Mouse (Mus musculus) neural tube, embryonic 10.5 days (tissue): ENCODE data around the gene F830045P16Rik.
"Not testable (repeated sequence)": the region's sequence is repeated elsewhere in the genome, so short reads cannot be mapped to it uniquely, and the experiment has no call there.

ENCODE experiments used
- DNase-seq: peaks from one replicate; pipeline ENCODE4 v3.0.0-alpha.2; 2017; ENCODE audit warnings: low spot score; ENCODE audit errors: extremely low spot score

F830045P16Rik gene

DNA sequence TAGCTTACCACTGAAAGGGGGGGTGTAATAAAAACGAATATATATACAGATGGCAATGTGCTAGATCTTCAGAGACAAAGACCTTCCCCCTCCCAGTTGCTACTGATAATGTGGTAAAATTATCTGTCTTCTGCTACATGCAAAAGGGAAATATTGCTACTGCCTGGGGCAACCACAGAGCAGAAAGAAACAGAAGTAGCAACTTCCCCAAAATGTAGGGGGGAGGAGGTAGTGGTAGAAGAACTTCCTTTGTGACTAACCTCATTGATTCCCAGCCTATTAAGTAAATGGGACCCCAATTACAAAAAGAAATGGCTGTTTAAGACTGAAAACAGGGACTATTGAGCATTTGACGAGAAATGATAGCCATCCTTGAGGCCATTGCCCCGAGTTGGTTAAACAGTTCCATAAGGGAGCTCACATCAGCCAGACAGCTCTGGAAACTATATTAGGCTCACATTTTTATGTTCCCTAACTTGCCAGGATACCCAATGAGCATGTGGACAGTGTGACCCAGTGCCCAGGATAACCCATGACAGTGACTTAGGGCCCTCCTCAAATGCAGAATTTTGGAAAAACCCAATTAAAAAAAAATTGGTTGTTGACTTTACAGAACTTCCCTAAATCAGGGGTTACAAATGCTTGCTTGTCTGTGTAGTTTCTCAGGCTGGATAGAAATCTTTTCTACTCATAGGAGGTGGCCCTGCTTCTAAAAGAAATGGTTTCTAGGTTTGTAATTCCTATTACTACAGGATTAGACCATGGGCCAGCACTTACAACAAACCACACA, 46.7 kb downstream of the F830045P16Rik start:
- no peak for DNase-seq

DNA sequence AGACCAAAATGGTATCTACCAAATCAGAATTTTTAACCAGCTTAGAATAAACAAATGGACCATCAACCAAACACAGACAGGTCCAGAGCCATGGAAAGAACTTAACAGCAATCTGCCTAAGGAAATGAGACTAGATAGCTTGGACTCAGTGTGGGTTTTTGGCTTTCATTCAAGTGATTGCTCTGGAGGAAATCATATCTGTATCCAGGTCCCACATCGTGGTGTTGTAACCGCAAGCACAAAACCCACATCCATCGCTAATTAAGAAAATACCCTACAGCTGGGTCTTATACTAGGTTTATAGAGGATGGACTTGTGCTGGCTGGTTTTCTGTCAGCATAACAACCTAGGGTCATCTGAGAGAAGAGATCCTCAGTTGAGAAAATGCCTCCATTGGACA, 53.3 kb downstream of the F830045P16Rik start:
- no peak for DNase-seq

DNA sequence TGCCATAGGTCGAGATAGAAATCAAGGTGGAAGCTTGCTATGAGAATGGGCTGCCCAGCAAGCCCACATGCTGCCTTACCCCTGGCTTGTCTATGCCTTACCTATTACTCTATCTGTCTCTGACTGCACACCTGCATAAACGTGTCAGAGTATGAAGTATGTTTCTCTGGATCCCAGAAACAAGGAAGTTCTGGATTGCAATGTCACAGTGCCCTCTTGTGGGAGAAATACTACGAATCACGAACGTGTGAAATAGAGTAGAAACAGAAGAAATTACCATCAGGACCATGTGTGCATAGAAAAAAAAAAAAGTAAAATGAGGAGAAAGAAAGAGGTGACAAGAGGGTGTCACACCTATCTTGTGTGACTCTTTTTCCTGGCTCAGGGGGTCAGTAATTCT, 64.5 kb downstream of the F830045P16Rik start:
- no peak for DNase-seq

DNA sequence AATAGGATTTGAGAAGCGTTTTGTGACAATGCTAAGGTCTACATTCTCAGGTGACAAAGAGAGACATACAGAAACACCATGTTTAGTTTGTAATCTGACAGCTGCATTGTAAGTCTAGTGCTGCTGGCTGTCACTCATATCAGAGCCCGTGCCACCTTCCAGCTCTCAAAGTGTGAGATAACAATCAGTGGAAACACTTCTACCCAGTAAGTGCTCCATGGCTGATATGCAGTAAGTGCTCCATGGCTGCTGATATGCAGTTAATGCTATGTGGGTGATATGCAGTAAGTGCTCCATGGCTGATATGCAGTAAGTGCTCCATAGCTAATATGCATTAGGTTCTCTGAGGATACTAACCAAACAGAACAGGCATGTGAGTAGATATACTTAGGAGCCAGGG, 65.6 kb downstream of the F830045P16Rik start:
- DNase-seq = no peak

DNA sequence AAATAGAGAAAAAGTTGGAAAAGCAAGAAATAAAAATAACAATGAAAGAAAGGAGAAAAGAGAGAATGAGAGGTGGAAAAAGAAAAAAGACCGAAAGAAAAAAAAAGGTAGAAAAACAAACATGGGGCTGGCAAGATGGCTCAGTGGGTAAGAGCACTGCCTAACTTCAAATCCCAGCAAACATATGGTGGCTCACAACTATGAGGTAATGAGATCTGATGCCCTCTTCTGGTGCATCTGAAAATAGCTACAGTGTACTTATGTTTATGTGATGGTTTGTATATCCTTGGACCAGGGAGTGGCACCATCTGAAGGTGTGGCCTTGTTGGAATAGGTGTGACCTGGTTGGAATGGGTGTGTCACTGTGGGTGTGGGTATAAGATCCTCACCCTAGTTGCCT, 97.6 kb downstream of the F830045P16Rik start:
- DNase-seq = not testable (repeated sequence)

DNA sequence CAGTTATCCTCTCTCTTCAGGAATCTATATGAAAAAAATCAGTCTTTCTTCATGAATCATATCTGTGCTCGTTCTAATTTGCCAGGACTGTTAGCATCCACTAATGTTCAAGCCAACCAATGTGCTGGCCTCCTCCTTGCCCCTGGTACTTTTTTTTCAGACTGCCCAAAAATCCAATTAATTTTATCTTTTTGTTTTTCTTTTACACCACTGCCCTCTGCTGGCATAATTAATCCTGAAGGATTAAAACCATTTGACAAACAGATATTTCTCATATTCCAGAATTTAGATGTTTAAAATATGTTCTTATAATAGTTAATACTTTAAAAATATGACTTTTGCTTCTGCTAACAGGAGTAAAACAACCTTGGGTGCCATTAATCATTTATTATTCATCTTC, 101.2 kb downstream of the F830045P16Rik start:
- no peak for DNase-seq

DNA sequence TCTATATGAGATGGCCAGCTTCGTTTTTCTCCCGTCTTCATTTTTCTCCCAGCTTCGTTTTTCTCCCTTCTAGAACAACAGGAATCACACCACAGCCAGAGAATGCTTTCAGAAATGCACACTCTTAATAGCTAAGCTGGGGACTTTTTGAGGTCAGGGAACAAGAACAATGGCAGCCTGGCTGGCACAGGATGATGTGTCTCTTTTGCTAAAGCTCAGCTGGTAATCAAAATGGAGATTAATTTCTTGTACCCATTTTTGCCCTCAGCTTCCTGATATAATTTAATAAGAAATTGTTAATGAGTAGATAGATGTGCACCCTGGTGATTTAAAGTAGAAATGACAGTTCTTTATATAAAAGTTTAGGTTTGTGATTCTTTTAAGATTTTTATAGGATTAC, 112.7 kb downstream of the F830045P16Rik start:
- no peak for DNase-seq

DNA sequence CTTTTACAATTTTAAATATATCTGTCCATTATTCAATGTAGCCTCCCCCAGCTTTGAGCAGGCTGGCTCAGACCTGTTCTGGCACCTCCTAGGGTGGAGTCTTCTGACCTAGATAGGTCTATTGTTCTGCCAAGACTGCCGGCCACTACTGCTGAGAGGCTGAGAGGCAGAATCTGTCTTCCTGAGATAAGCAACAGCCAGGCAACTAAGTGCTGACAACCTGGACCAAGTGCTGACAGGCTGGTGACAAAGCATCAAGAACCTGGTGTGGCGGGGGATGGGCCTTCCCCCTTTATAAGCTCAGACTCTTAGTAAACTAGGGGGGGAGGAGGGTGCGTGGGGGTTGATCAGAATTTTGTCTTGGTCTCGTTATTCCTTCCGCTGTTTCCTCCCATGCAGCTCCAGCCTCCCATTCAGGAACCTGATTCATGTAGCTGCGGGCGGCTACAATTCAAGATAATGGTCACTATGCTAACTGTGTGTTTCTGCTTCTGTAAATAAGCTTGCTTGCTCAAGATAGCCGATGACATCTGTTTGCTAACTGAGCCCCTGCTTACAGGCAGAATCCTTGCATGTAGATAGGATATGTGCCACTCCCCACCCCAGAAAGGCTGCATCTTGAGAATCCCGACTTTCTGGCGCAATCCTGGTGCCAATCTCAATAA, 115.4 kb downstream of the F830045P16Rik start:
- no peak for DNase-seq

DNA sequence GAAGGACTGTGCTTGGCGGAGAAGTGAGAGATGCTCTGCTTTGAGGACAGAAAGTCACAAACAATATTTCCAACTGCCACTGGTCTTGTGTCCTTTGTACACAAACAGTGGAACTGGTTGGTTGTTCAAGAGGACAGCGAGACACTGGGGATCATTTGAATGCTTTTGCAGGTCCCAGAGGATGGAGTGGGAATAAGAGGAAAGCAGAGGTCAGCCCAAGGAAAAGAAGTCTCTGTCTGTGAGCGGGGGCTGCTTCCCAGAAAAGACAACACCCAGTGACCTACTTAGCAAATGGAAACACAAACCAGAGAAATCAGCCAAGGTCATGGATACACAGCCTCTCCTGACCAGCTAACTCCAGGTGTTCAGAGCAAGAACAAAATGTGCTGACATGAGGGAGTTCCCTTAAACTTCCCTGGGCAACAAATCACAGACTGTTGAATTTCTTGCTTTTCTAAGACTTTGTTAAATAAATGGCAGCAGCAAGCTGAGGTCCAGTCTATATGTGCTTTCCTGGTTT, 117.0 kb downstream of the F830045P16Rik start:
- DNase-seq = no peak

DNA sequence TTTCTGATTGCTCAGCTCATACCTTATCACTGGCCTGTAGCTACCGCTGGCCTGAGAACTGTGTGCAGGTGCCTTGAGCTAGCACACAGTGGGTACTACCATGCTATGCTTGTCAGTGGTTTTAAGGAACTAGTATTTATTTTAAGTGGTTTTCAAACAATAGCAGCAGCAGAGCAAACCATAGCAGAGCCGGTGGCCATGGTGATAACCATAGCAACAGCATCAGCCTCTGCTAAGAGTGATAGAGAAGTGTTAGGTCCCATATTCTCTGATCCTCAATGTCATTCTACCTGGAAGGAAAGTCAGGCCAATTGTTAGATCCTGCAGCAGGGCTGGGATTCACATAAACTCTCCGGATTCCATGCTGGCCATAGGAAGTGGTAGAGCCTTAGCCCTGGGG, 121.8 kb downstream of the F830045P16Rik start:
- DNase-seq = no peak

DNA sequence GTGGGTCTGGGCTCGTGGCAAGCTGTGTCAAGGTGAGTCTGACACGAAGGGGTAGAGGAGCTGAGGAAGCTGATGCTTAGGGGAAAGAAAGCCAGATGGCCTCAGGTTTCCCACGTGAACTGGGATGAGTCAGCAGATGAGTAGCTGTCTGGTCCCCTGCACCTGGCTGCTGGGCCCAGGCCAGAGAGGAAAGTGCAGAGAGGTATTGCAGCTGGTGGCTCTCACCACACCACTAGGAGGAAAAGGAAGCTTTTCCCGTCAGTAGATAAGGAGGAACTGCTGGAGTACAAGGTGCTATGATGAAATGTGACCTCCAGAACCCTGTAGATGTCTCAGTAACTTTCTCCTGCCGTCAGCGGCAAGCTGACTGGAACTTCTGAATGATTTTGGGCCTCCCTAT, 122.9 kb downstream of the F830045P16Rik start:
- no peak for DNase-seq

DNA sequence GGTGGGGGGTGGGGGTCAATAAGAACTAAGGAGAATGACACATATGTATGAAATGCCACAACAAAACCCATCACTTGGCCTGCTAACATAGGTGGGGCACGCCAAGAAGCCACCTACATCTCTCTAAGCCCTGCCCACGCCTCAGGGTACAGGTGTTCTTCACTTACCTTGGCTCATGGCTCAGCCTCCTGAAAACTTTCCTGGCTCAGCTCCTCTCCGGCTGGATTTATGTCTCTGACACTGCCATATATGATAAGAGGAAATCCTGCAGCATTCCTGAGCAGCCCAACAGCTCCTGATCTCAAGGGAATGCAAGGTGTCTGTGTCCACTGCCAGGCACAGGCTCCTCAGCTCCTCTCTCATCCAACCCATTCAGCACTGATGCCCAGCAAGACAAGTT, 124.8 kb downstream of the F830045P16Rik start:
- no peak for DNase-seq

DNA sequence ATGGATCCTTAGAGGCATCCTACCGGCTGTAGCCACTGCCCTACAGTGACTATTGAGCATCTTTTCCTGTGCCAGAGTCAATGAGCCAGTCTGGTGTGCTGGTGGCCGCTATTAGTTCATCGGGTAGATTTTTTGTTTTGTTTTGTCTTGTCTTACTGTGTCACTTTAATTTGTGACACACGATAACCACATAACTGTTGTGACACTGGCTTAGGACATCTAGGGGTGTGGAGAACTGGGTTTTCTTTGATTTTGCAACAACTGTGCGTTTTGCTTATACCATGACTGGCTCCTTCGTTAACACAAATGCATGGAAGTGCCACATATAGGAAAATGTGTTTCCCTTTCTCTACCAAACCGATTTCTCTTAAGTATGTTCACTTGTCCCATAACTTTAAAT, 126.1 kb downstream of the F830045P16Rik start:
- DNase-seq = no peak

DNA sequence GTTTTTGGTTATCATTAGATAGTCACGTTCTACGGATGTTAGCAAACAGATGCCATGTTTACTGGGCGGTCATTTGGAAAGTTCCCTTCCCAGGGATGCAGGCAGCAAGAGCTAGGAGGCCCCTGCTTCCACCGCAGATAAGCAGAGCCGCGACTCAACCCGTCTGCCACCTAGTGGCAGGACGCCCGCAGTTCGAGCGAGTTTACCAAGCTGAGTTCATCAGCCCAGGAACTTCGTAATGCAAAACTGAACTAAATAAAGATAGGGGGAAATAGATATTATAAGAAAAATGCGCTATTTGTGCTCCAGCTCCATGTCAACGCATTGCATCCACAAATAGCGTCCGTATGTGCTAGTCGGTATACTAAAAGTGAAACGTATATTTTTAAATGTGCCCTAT, 127.9 kb downstream of the F830045P16Rik start:
- peak; percentile 73 for DNase-seq
